Mouse (Mus musculus) c-Kit-positive CD71-positive TER-119-negative erythroid progenitor cells, embryonic 14.5 days (primary cell): Measurements from ENCODE around the gene Agpat4.

Experiments
- DNase-seq: peaks from one replicate; pipeline ENCODE4 v3.0.0-alpha.2; 2013; ENCODE audit warnings: low read depth

Agpat4 gene

DNA sequence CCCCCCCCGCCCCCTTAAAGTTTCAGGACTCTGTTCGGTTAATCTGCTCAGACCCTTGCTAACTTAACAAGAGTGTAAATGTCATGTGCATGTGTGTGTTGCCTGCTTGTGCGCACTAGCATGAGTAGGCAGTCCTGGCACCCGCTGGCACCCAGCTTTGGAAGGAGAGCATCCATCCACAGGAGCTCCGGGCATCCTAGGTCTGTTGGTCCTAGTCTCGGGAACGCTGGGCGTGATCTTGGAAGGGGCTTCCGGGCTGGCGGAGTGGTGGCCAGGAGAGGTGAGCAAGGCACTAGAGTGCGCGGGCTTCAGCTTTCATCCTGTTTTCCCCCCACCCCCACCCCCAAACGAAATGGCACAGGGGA lies at the start of gene Agpat4:
Gene Agpat4 (plus strand): TSS at position 144 of the 365 bp plus-strand sequence.
- no peak for DNase-seq

DNA sequence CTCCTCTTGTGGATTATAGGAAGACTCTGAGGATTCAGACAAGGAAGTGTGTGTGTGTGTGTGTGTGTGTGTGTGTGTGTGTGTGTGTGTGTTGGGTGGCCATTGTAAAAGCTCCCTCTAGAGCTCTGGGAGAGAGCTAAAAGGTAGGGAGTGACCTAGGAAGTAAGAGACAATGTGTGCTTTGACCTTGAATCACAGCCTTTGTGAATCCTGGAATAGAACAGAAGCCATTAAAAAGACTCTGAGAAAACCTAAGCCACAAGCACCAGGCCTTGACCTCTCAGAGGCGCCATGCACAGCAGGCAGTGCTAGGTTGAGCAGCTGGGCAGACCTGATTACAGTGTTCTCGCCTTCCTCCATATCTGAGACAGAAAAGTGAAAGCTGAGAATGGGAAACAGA lies 41.7 kb upstream of the Agpat4 start:
- no peak for DNase-seq

DNA sequence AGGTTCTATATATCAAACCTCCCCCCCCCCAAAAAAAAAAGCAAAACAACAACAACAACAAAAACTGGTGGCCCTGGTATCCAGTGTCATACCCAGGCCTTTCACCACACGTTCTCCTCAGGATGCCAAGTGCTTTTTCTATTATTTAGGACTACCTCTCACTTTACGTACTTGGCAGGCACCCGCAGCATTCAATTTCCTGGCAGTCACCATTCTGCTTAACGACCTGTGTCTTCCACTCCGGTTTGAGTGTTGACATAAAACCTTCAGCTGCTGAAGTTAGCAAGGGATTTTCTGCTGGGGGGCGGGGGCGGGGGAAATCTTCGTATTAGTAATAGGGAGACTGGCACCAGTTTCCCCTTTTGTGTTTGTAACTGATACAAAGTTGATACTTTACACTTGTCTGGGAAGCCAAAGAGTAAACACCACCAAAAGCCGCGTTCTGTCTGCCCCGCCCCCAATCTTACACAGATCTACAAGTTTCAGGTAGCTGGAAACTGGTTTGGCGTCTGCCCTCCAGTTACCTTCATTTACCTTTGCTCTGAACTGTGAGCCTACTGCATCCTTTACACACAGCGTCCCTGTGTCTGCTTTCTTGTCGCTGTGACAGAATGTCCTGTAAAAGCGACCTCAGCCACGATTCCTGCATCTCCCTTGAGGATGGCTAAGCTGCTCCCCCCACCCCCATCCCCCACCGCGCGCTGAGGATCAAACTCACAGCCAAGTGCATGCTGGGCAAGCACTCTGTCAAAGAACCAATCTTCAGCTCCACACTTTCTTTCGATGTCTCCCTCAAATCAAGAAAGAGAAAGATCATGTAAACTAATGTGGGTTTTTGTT lies 37.6 kb upstream of the Agpat4 start:
- DNase-seq, result no peak

GRCm38 (mm10) chr17:12082201-12082600 lies 36.3 kb upstream of the Agpat4 start:
- DNase-seq, result no peak

DNA sequence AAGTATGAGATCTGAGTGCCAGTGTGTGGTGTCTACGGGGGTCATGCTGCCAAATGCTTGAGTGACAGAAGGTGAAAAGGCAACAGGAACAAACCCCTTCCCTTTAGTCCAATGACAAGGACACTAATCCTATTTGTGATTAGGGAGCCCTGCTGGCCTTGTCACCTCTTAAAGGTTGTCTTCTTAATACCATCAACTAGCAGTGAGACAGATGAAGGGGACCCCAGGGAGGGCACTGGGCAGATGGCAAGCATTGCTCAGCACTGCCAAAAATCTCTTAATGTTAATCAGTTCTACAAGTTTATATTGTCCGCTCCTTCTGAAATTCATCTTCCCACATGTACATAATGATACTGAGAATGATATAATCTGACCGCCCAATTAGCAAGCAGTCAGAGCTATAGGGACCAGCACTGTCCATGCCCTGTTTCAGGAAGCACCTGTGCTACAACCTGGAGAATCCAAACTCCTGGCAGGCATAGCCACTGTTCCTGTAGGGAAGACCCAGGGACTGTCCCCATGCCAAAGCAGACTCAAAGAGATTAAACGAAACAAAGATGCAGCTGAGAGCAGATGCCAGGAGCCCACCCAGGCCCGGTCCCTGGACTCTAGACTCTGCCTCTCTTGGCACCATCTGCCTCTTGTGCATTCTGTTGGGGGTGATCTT lies 28.1 kb upstream of the Agpat4 start:
- no peak for DNase-seq

GRCm38 (mm10) chr17:12092901-12093564 lies 25.5 kb upstream of the Agpat4 start:
- DNase-seq, result no peak

DNA sequence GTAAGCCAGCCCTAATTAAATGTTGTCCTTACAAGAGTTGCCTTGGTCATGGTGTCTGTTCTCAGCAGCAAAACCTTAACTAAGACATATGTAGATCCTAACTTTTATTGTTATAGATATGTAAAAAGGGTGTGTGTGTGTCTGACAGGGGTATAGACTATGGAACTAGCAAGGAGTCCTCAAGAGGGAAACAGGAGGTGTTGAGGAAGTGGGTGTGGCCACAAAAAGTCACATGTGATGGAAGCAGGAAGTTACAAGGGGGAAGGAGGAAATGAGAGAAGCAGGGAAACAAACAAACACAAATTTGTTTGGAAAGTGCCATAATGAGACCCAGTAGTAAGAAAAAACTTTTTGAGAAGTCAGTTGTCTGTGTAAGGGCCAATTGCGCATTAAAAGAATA lies 24.5 kb upstream of the Agpat4 start:
- no peak for DNase-seq

GRCm38 (mm10) chr17:12094827-12095590 lies 23.5 kb upstream of the Agpat4 start:
- DNase-seq, result no peak

DNA sequence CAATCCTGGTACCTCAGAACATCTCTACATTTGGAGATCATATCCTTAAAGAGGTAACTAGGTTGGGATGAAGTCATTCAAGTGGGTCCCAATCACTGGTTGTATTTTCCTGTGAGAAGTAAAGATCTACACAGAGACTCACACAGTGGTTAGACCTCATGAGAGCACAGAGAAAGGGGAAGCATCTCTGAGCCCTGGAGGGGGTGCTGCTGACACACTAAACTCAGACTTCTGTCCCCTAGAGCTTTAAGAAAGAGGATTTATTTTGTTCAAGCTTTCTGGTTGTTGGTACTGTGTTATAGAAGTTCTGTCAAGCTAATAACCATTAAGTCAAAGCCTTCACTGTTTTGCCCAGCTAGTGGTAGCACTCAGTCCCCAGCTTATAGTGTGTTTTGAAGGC lies 19.1 kb upstream of the Agpat4 start:
- no peak for DNase-seq

GRCm38 (mm10) chr17:12102326-12102725 lies 16.2 kb upstream of the Agpat4 start:
- no peak for DNase-seq

DNA sequence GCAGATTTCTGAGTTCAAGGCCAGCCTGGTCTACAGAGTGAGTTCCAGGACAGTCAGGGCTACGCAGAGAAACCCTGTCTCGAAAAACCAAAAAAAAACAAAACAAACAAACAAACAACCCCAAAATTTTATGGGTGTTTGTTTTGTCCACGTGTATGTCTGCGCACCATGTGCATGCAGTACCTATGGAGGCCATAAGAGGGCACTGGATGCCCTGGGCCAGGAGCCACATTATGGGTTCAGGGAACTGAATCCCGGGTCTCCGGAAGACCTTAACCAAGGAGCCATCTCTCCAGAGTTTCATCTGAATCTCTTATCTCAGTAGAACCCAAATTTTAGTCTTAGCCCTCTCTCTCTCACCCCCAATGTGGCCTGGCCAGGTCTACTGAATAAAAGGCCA lies 14.7 kb upstream of the Agpat4 start:
- no peak for DNase-seq

DNA sequence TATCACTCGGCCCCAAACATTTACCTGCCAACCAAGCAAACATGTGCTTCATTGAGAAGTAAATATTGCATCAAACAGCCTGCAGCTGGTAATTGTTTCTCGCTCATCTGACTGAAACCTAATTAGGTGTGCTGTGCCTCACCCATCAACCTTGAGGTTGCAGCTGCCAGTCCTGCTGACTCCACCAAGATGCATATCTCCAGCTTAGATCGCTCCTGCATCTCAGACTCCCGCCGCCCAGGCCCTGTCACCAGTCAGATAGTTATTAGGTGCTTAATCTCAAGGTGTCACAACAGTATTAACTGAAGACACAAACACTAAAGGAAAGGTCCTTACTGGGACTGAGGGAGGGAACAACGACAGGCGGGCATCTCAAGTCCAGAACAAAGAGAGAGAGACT lies 14.3 kb upstream of the Agpat4 start:
- no peak for DNase-seq

DNA sequence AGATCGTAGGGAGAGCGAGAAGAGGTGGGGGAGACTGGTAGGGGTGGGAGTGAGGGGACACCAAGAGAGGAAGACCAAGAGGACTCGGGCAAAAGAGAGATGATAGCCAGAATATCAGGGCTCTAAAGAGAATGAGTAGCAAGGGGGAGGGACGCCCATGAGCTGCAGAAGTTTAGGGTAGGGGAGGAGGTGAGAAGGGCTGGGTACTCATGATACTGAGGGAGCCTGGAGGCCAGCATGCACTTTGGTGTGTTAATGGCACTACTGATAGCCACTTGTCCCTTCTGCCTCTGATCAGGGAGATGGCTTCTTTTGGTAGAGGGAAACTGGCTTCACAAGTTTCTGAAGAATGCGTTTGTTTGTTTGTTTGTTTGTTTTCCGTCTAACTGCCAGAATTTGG lies 13.8 kb upstream of the Agpat4 start:
- no peak for DNase-seq

GRCm38 (mm10) chr17:12106255-12106654 lies 12.2 kb upstream of the Agpat4 start:
- DNase-seq, result no peak

DNA sequence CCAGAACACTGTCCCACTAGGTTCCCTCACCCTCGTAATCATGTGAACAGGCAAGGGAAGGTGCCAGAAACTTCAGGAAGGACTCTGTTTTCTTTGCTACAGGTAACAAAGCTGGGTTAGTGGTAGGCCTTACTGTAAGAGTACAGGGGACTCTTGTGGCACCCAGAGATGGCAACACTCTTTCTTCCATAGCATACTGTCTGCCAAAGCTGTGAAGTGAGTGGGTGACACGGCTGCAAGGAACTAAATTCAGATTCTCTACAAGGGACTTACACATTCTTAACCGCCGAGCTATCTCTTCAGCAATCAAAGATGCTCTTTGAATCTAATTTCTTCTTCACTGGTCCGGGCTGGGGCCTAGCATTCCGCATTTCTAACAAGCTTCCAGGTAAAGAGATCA lies 4.9 kb upstream of the Agpat4 start:
- no peak for DNase-seq

DNA sequence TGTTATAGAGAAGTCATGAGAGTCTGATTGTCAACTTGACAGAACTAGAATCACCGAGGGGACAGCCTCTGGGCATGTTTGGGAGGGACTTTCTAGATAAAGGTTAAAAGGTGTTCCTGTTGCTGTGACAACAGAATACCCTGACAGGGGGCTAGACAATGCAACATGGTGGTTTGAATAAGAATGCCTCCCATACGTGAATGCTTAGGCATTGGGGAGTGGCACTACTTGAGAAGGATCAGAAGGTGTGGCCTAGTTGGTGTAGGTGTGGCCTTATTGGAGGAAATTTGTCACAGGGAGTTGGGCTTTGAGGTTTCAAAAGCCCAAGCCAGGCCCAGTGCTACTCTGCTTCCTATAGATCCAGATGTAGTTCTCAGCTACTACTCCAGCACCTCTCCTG lies 3.4 kb upstream of the Agpat4 start:
- DNase-seq, result no peak

DNA sequence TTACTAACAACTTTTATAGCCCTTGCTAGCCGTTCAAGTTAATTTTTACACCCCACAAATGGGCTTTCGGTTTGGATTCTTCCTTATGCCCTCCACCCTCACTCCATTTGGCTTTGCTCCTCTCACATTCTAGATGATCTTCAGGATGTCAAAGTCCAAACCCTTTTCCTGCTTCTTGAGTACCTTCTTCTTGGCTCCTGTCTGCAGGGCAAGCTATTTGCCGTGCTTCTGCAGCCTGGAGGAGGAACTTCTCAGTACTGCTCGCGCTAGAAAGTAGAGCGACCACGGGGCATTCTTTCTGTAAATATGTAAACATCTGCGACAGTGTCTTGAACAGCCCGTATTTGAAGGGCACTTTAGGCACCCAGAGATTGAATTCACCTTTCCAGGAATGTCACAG lies 373 bp upstream of the Agpat4 start:
- no peak for DNase-seq

DNA sequence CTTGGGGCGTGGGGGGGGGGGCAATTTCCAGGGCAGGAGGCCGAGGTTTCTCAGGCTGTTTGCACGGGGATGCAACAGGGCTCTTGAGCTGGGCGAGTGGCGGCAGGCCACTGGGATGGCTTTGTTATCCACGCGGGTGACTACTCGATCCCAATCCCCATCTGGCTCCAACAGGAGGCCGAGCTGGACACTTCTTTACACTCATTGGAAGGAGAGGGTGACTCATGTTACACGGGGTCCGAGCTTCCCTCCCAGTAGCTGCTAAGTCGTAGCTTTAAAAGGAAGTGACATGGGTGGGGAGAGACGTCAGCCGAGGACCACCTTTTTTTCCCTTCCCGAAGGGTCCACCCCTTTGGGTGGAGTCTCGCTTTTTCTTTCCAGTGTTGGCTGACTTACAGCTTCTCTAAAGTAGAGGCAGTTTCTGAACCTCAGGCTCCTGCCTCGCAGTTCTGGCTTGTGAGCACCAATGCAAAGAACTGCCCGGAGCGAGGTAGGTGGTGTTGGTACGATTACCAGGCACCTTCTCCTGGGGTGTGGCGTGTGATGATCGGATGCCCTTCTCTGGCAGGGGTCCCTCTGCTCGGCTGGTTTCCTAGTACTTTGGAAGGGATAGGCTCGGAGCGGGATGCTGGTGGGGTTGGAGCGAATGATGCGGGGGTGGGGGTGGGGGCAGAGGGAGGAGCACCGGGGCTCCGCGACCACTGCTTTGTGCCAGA lies 580 bp downstream of the Agpat4 start:
- peak; percentile 89 for DNase-seq

DNA sequence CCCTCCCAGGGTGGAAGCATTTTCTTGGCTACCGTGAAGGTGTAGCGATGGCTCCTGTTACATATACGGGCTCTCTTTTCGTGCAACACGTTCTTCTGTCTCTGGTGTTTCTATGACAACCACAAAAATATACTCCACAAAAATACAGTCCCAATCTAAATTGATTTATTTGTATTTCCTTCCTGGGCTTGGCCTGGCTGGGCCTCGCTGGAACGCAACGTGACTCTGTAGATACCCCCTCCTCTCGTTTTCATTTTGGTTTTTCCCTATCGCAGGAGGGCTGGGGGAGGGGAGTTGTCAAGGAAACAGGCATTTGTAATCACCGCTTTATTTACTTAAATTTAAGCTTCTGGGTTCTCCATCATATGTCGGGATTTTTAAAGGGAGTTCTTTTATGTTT lies 1.2 kb downstream of the Agpat4 start:
- DNase-seq, result no peak

GRCm38 (mm10) chr17:12120268-12120667 lies 1.8 kb downstream of the Agpat4 start:
- DNase-seq, result no peak

DNA sequence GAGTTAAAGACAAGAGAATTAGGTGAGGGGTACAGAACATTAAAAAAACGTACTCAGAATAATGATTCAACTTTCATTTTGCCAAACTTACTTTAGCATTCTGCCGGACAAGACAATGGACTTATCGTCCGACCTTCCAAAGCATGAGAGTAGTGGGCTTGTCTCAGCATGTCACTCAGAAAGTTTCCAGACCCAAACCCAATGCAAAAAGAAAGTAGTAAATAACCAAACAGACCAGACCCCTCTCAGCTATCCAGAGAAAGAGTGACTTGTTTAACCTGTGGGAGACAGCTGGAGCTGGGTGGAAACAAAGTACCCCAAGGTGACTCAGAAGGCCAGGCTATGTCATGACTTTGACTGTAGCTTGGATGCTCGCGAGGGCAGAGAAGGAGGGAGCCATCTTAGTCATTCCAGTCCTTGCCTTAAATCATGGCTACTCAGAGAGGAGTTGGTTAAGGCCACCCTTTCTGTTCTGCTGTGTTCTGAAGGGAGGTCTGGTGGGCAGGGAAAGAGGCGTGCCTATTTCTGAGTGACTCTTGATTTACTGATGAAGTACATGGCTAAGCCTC lies 2.8 kb downstream of the Agpat4 start:
- DNase-seq, result no peak
